Mouse (Mus musculus) hindbrain, embryonic 16.5 days (tissue): ENCODE measurements around the gene Fam92b. TPM values are rescaled to one million over a fixed set of nuclear protein-coding genes. Genes with fewer than 3 reads are reported as not detected.

Experiments used
- ATAC-seq: fragments of 200-750 bp; cut with Nextera tagmentation; 2 replicates; pipeline ENCODE4 v1.8.0; 2017; ENCODE audit warnings: moderate TSS enrichment, moderate library complexity
- H3K27ac ChIP-seq: fragments of 300-500 bp; sonication (generic); 2 replicates; pipeline ENCODE4 v1.5.1; 2014; ENCODE audit warnings: low read depth, mild to moderate bottlenecking, control low read depth, low read length, moderate library complexity
- H3K27me3 ChIP-seq: fragments of 300-500 bp; sonication (generic); replicated peaks from 2 replicates; pipeline ENCODE4 v1.6.1; 2014; ENCODE audit warnings: low read length; ENCODE audit not compliant: control insufficient read depth, insufficient read depth
- H3K36me3 ChIP-seq: fragments of 300-500 bp; sonication (generic); 2 replicates; pipeline ENCODE4 v1.6.1; 2014; ENCODE audit warnings: mild to moderate bottlenecking, low read length, moderate library complexity, mixed read lengths; ENCODE audit not compliant: control insufficient read depth, insufficient read depth
- H3K4me1 ChIP-seq: fragments of 300-500 bp; sonication (generic); 2 replicates; pipeline ENCODE4 v1.6.1; 2014; ENCODE audit warnings: low read depth, low read length; ENCODE audit not compliant: control insufficient read depth, insufficient read depth
- H3K4me2 ChIP-seq: fragments of 300-500 bp; sonication (generic); 2 replicates; pipeline ENCODE4 v1.6.1; 2014; ENCODE audit warnings: mild to moderate bottlenecking, low read length, control low read depth, moderate library complexity
- H3K4me3 ChIP-seq: fragments of 300-500 bp; sonication (generic); 2 replicates; pipeline ENCODE4 v1.5.1; 2014; ENCODE audit warnings: mild to moderate bottlenecking, low read length, control low read depth, moderate library complexity
- H3K9ac ChIP-seq: fragments of 300-500 bp; sonication (generic); 2 replicates; pipeline ENCODE4 v1.6.1; 2014; ENCODE audit warnings: low read depth, mild to moderate bottlenecking, control low read depth, low read length, moderate library complexity
- H3K9me3 ChIP-seq: fragments of 300-500 bp; sonication (generic); 2 replicates; pipeline ENCODE4 v1.6.1; 2014; ENCODE audit warnings: mild to moderate bottlenecking, low read length, moderate library complexity; ENCODE audit not compliant: control insufficient read depth
- WGBS: fragments of 180-500 bp; shearing (Covaris S2); extraction: QIAGEN DNeasy Blood & Tissue Kit; methylation state at CpG from one replicate; pipeline ENCODE4 v1.1.7; 2014; 5-methylcytosine and 5-hydroxymethylcytosine counted together
- polyA plus RNA-seq: library from polyadenylated mRNA; unstranded; fragments of >200 nt; fragmentation: Nextera tagmentation; extraction: Ambion mirVana; gene quantifications from 2 replicates; pipeline ENCODE4 v1.2.1, GENCODE M21; 2015

The Fam92b gene
- polyA plus RNA-seq, 1 experiment from 2014 or later, result 1.8 TPM

GRCm38 (mm10) chr8:120131158-120131557 lies 46.1 kb downstream of the Fam92b start:
- peaks cover 12% of the 10 kb centered on the region for H3K4me1 ChIP-seq
- H3K9ac ChIP-seq, result no peak overlapping the region
- no peak for ATAC-seq
- no peak overlapping the region for H3K27ac ChIP-seq
- no peak overlapping the region for H3K4me2 ChIP-seq
- H3K36me3 ChIP-seq, result no peaks in the 10 kb centered on the region
- no peak overlapping the region for H3K4me3 ChIP-seq
- 81% methylated on average over 8 of the region's 8 CpGs for WGBS
- H3K9me3 ChIP-seq, result no peaks in the 10 kb centered on the region
- H3K27me3 ChIP-seq, result no peaks in the 10 kb centered on the region

GRCm38 (mm10) chr8:120129547-120129946 lies 47.7 kb downstream of the Fam92b start:
- Histone ChIP-seq H3K9ac (no peak overlapping the region), H3K4me2 (no peak overlapping the region), H3K27me3 (no peaks in the 10 kb centered on the region), H3K27ac (no peak overlapping the region), H3K9me3 (no peaks in the 10 kb centered on the region), H3K36me3 (no peaks in the 10 kb centered on the region), H3K4me3 (no peak overlapping the region), H3K4me1 (peaks cover 18% of the 10 kb centered on the region)
- 52% methylated on average over 4 of the region's 4 CpGs for WGBS
- no peak for ATAC-seq

- no peak overlapping the region for H3K9ac ChIP-seq
- no peak overlapping the region for H3K4me2 ChIP-seq
- no peaks in the 10 kb centered on the region for H3K36me3 ChIP-seq
- H3K4me3 ChIP-seq, result no peak overlapping the region
- ATAC-seq, result no peak
- no peaks in the 10 kb centered on the region for H3K27me3 ChIP-seq
- H3K27ac ChIP-seq, result no peak overlapping the region; the same call in 1 of the 2 replicates
- no peaks in the 10 kb centered on the region for H3K9me3 ChIP-seq
- H3K4me1 ChIP-seq, result peaks cover 18% of the 10 kb centered on the region
- WGBS, result 22% methylated on average over 14 of the region's 14 CpGs
Measured at GRCm38 (mm10) chr8:120126357-120127161, 50.7 kb downstream of the Fam92b start.

- 39% methylated on average over 7 of the region's 7 CpGs for WGBS
- no peaks in the 10 kb centered on the region for H3K27me3 ChIP-seq
- peak; percentile 74; the same call in 1 of the 2 replicates for ATAC-seq
Measured at GRCm38 (mm10) chr8:120124836-120125389, 52.4 kb downstream of the Fam92b start.

GRCm38 (mm10) chr8:120124261-120124660 lies 53.0 kb downstream of the Fam92b start:
- Histone ChIP-seq H3K9me3 (no peaks in the 10 kb centered on the region), H3K4me2 (no peak overlapping the region), H3K27ac (no peak overlapping the region), H3K36me3 (no peaks in the 10 kb centered on the region), H3K27me3 (no peaks in the 10 kb centered on the region), H3K4me3 (no peak overlapping the region), H3K9ac (no peak overlapping the region), H3K4me1 (peaks cover 18% of the 10 kb centered on the region)
- ATAC-seq, result no peak
- 56% methylated on average over 6 of the region's 6 CpGs for WGBS

More at GRCm38 (mm10) chr8:120124836-120125389, 52.4 kb downstream of the Fam92b start:
- Histone ChIP-seq H3K9ac (no peak overlapping the region), H3K36me3 (no peaks in the 10 kb centered on the region), H3K27ac (peak overlapping the region; percentile 20; the same call in 1 of the 2 replicates), H3K4me2 (no peak overlapping the region), H3K4me3 (no peak overlapping the region), H3K4me1 (peaks cover 18% of the 10 kb centered on the region), H3K9me3 (no peaks in the 10 kb centered on the region)

- no peak for ATAC-seq
- H3K9ac ChIP-seq, result no peak overlapping the region
- H3K9me3 ChIP-seq, result no peaks in the 10 kb centered on the region
- H3K4me3 ChIP-seq, result no peak overlapping the region
- WGBS, result 70% methylated on average over 5 of the region's 5 CpGs
- H3K36me3 ChIP-seq, result no peaks in the 10 kb centered on the region
- no peaks in the 10 kb centered on the region for H3K27me3 ChIP-seq
- H3K4me2 ChIP-seq, result no peak overlapping the region
- peaks cover 6% of the 10 kb centered on the region; the same call in 1 of the 2 replicates for H3K4me1 ChIP-seq
- no peak overlapping the region for H3K27ac ChIP-seq
Measured at GRCm38 (mm10) chr8:120120951-120121350, 56.3 kb downstream of the Fam92b start.

GRCm38 (mm10) chr8:120119931-120120330 lies 57.3 kb downstream of the Fam92b start:
- no peak overlapping the region for H3K4me2 ChIP-seq
- H3K9ac ChIP-seq, result no peak overlapping the region
- H3K27ac ChIP-seq, result no peak overlapping the region
- no peaks in the 10 kb centered on the region for H3K9me3 ChIP-seq
- H3K36me3 ChIP-seq, result no peaks in the 10 kb centered on the region
- WGBS, result 82% methylated on average over 6 of the region's 6 CpGs
- no peak overlapping the region for H3K4me3 ChIP-seq
- peaks cover 5% of the 10 kb centered on the region; the same call in 1 of the 2 replicates for H3K4me1 ChIP-seq
- H3K27me3 ChIP-seq, result no peaks in the 10 kb centered on the region
- no peak for ATAC-seq

- Histone ChIP-seq H3K4me3 (no peak overlapping the region), H3K9ac (no peak overlapping the region), H3K4me2 (no peak overlapping the region), H3K4me1 (no peaks in the 10 kb centered on the region; the same call in 1 of the 2 replicates), H3K27ac (no peak overlapping the region), H3K9me3 (no peaks in the 10 kb centered on the region), H3K36me3 (no peaks in the 10 kb centered on the region), H3K27me3 (no peaks in the 10 kb centered on the region)
- no peak for ATAC-seq
- 76% methylated on average over 3 of the region's 3 CpGs for WGBS
Measured at GRCm38 (mm10) chr8:120119429-120119828, 57.8 kb downstream of the Fam92b start.

GRCm38 (mm10) chr8:120118847-120119246 lies 58.4 kb downstream of the Fam92b start:
- WGBS, result 91% methylated on average over 5 of the region's 5 CpGs

More at GRCm38 (mm10) chr8:120118847-120119246, 58.4 kb downstream of the Fam92b start:
- ATAC-seq, result no peak
- no peak overlapping the region for H3K4me3 ChIP-seq
- no peak overlapping the region for H3K27ac ChIP-seq
- no peaks in the 10 kb centered on the region for H3K27me3 ChIP-seq
- H3K36me3 ChIP-seq, result no peaks in the 10 kb centered on the region
- no peak overlapping the region for H3K4me2 ChIP-seq
- H3K9me3 ChIP-seq, result no peaks in the 10 kb centered on the region
- H3K4me1 ChIP-seq, result no peaks in the 10 kb centered on the region; the same call in 1 of the 2 replicates
- H3K9ac ChIP-seq, result no peak overlapping the region
